Mouse (Mus musculus) urinary bladder, postnatal 36 days (tissue): Measurements from ENCODE around the gene Clmp.
"Not testable (repeated sequence)": the region's sequence is repeated elsewhere in the genome, so short reads cannot be mapped to it uniquely, and the experiment has no call there.

Experiments
- DNase-seq, 2 experiments: peaks; one replicate each; pipeline ENCODE4 v3.0.0; 2022; ENCODE audit warnings: low spot score in 2 of 2, mixed read lengths in 1 of 2

The Clmp gene

DNA sequence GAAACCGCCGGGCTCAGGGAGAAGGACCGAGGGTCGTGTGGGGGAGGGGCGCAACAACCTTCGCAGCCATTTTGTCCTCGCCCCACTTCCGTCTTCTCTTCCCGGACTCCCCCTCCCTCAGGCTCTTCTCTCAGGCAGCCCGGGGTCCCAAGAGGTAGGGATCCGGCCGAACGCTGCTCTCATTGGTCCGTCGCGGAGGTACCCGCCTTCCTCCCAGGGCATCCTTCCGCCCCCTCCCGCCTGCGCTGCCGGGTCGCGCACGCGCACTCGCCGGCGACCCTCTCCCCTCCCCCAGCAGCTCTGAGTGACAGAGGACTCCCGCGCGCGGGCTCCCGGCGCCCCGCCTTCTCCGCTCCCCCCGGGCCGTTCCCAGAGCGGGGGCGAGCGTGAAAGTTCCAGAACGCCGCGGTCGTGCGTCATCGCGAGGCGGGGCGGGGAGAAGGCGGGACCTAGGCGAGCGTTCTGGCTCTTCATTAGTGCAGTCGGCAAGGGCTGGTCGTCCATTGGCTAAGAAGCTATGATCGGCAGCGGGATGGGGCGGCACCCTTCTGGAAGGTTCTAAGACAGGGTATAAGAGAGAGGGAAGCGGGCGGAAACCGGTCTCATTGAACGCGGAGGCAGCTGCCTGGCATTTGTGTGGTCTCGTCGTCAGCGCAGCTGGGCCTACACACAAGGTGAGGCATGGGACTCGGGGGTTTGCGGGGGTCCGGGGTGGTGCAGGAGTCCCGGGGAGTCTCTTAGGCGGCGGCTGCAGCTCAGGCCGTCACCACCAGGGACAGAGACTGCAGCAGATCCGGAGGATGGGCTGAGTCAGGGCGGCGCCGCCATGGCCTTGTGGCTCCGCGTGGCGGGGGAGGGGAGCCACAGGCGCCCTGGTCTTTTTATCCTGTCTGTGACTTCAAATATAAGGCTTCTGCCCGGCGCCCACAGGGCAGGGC is 115.2 kb downstream of the Clmp start, which contains the start of gene Hspa8:
Hspa8 (plus strand) TSS at position 310 of the 938 bp plus-strand sequence.
- DNase-seq: peak; percentile 100

DNA sequence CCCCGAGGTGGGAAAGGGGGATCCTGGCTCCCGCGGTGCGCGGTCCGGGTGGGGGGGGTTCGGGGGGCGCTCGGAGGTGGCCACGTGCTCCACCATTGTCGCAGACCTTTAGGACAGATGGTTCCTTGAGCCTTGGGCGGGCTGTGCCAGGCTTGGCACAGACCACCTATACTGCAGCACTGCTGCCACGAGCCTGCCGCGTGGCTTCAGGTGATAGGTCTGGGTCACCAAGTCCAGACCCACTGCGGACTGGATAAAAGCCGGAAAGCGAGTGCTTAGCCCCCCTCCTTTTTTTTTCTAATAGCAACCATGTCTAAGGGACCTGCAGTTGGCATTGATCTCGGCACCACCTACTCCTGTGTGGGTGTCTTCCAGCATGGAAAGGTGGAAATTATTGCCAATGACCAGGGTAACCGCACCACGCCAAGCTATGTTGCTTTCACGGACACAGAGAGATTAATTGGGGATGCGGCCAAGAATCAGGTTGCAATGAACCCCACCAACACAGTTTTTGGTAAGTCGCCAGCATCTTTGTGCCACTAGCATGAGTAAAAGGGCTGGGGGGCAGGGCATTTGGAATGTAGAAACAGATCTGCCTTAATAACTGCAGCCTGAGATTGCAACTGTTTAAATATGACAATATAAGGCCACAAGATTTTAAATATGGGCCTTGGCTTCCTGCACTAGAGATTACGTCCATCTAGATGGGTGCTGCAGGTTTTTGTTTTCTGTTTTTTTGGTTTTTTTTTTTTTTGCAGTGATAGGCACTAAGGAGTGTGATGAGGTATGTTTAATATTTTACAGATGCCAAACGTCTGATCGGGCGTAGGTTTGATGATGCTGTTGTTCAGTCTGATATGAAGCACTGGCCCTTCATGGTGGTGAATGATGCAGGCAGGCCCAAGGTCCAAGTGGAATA is 116.1 kb downstream of the Clmp start:
- not testable (repeated sequence) for DNase-seq

DNA sequence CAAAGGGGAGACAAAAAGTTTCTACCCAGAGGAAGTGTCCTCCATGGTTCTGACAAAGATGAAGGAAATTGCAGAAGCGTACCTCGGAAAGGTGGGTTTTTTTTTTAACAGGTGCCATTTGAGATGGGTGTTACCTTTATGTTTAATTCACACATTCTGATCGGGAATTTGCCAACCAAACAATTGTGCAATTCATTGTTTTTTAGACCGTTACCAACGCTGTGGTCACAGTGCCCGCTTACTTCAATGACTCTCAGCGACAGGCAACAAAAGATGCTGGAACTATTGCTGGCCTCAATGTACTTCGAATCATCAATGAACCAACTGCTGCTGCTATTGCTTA is 116.7 kb downstream of the Clmp start:
- not testable (repeated sequence) for DNase-seq

DNA sequence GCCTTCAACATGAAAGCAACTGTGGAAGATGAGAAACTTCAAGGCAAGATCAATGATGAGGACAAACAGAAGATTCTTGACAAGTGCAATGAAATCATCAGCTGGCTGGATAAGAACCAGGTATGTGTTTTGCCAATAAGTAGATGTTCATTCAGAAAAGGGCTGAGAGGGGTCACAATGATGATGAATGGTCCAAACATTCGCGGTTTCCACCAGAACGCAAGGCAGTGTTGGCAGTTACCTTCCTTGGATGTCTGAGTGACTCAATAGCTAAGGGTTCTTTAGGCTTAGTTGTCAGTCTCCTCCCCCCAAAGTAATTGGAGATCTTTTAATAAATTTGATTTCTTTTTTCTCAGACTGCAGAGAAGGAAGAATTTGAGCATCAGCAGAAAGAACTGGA is 118.8 kb downstream of the Clmp start:
- DNase-seq: not testable (repeated sequence)

DNA sequence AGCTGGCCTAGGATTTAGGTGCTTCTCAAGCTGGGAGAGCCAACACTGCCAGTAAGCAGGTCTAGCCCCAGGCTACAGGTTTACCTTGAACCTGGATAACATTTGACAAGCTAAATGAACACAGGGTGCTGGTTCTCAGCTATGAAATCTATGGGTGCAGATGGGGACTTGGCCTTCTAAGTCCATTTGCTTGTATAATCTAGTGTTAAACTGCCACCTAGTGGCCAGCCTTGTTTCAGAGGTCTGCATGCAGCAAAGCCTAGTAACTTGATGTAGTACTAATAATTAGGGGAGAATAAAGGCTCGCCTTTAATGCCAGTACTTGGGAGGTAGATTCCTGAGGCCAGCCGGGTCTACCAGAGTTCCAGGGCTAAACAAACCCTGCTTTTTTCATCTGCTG is 119.5 kb downstream of the Clmp start:
- peak in 1 of 2 experiments; percentile 51 for DNase-seq

DNA sequence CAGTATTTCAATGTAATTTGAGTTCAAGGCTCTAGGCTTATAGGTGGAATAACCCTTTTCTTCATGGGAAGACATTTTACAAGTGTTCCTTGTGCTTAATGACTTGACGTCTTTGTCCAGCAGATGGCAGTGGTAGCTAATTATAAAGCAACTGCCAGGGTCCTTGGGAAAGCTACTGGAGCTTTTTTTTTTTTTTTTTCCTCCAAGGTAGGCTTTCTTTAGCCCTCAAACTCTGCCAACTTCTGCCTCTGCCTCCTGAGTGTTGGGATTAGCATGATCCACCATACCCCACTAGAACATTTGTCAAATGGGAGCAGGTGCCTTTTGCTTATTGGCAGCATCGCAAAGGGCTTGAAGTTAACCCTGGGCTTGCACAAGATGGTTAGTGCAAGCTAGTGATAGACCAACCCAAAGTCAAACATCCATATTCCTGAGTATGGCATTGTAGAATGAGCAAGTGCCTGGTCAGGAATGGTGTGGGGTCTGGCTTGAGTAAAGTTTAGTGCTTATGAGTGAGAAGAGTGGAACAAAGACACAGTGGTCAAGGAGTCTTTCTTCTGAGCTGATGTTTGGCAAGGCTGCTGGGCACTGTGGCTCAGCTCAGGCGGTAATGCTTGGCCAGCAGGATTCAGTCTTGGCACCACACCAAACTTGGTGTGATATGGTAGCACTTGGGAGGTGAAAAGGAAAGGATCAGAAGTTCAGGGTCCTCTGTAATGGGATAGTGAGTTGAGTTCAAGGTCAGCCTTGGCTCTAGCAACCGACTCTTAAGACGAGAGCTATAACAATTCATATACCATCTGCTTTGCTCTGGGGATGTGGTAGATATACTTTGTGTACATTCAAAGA is 120.9 kb downstream of the Clmp start:
- DNase-seq: no peak

DNA sequence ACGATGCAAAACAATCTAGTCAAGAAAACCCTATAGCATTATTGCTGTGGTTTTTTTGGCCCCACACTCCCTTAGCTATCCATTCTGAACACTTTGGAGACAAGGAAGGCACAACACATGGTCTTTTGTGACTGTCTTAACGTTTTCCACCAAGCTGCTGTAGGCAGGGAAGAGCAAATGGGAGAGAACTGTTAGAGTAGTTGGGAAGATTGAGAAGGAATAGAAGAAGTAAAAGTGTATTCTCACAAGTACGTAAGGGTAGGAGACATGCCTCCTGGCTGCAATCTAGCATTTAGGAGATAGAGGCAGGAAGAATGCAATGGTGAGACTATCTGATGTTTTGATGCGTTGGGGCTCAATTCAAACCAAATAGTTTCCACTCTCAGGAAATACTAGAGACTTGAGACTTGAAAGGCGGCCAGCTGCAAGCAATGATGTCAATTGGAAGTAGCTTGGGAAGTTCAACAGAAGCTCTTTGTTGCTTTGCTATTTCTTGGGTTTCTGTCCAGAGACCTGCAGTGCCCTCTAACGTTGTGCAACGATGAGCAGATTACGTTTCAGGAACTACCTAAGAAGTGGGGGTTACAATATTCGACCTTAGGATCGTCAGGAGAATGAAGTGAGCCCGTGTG is 121.6 kb downstream of the Clmp start:
- DNase-seq: no peak

DNA sequence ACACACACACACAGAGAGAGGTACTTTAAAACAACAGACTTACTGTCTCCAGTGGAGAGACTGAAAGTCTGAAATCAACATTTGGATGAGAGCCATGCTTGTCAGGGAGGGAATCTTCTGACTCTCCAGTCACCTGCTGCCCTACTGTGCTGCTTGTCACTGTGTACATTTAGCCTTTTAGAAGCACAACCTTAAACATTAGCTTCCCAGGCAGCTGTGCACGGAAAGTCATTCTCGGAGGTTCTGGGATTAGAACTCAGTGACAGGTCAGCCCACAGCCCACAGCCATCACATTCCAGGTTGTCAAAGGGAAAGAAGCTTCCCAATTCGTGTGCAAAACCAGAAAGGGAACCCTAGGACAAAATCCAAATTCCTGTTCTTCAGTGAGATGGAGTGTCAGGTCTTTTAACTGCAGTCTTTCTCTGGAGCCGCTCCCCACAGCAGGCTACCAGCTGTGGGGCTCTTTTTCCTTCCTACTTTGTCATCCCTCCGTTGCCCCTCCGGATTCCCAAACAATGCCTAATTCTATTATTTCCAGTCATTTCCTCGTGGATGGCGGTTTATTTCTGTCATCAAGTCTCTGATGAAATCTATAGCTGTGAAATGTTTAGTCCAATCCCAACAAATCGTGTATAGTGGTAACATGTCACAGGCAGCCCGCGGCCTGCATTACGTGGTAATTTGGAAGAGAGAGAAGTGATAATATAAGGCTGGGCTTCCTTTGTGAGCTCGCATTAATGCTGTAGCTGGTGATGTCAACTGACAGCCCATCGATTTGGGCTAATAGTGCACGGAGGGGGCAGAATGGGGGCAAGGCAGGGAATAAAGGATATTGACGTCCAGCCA is 122.5 kb downstream of the Clmp start:
- DNase-seq: no peak

DNA sequence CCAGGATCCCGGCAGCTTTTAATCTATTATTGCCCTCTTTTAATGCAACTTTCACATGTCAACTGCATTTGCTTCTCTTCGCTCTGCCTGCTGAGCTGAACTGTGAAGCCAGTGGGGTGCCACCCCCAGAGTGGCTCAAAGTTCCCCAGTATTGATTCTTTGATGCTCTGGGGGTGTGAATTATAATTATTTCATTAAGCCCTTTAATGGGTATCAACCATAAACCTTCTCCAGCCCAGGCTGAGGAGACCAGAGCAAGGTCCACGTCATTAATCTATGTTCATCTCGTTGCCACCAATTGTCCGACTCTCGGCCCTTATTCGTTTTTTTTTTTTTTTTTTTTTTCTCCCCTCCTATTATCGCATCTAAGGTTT is 123.1 kb downstream of the Clmp start:
- DNase-seq: no peak

DNA sequence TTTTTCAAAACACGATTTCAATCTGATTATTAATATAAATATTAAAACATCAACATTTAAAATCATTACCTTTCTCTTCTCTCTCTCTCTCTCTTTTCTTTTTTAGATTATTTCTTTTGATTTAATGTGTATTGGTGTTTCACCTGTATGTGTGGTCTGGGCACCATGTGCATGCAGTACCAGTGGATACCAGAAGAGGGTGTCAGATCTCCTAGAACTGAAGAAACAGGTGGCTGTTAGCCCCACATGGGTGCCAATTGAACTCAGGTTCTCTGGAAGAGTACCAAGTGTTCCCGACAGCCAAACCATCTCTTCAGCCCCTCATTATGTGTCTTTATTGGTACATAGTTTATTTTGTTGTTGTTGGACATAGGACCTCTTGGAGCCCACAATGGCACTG is 126.1 kb downstream of the Clmp start:
- DNase-seq: no peak

DNA sequence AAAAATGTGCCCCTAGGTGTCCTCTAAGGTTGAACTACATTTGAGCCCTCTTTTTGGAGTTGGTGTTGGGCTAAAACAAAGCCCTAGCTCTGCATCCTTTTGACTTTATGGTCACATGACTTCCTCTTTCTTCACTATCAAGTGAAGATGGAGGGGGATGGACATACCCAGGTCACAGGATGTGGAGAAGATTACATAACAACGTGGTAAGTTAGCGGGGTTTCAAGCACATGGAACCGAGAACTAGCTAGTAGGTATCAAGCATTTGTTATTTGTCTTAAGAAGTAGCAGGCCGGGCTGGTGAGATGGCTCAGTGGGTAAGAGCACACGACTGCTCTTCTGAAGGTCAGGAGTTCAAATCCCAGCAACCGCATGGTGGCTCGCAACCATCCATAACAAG is 128.3 kb downstream of the Clmp start:
- DNase-seq: no peak

DNA sequence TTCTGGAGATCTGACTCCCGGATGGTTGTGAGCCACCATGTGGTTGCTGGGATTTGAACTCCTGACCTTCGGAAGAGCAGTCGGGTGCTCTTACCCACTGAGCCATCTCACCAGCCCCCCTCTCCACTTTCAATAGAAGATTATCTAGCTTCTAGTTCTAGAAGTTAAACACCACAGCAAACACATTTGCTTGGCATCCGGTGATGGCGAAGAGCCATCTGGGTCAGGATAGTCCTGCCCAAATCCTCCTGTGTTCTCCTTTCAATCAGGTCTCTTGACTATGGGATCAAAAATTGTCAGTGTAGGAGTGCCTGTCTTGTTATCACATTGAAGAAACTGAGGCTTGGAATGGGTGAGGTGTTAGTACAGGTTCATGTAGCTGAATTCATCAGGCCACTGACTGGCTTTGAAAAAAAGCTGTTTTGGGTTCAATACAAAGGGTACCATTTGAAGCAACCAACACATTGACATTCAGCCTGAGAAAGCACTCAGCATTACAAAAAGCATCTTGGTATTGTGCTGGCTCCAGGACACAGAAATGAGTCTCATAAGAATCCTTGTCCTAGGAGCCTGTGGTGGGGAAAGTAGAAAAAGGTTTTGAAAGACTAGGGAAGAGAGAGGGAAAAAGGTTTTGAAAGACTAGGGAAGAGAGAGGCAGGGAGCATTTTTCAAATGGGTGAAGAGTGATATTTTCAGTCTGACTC is 131.7 kb downstream of the Clmp start:
- no peak for DNase-seq

DNA sequence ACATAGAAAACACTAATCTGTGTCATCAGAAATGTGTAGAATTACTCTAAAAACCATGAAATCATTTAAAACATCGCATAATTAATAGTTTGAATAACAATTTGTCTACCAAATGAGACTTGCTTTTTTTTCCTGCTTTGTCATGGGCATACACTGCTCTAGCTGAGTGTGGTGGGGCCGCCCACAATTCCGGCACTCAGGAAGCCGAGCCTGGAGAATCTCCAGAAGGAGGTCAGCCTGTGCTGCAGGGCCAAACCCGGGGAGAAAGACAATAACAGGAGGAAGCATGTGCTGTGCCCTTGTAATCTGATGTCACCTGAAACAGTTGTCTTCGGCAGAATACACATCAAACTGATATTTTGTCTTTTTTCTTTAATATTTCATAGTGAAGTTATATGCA is 139.8 kb downstream of the Clmp start:
- DNase-seq: no peak

DNA sequence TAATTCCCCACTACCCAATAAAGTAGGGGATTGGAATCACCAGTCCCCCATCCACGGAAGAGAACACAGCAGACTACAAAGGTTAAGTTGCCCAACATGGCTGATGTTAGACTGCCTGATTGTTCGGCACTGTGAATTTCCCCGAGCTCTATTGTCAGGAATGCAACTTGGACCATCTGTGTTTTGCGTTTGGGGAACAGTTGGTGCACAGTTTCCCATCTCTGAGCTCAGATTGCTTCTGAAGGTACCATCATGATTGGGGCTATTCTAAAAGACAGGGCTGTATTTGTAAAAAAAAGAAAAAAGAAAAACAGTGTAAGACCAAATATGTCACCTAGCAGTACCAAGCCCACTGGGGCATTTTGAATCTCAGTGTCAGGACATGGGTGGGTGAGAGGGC is 141.6 kb downstream of the Clmp start:
- DNase-seq: no peak

DNA sequence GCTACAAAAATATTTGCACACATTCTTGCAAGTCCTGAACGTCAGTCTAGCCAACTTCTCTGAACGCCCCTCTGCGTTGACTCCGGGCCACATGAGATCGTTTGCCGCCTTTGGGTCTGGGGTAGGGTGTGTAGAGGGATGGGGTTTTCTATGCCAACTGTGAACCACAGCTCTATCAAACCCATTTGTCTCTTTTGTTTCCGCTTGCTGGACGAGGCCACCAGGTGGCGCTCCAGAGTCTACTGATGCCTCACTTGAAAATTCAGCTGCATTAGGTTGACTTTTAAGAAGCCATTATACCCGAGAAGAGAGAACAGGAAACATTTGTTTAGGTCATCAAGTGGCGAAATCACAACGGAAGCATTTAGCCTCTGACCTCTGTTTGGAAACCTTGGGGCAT is 148.8 kb downstream of the Clmp start:
- DNase-seq: peak; percentile 41 to 66
